Mouse (Mus musculus): Measurements from ENCODE around the gene Fam161a. TPM values are rescaled to one million over a fixed set of nuclear protein-coding genes. Genes with fewer than 3 reads are reported as not detected.
"Not testable (repeated sequence)": the region's sequence is repeated elsewhere in the genome, so short reads cannot be mapped to it uniquely, and the experiment has no call there.

Gene Fam161a
- polyA plus RNA-seq, 1 experiment, result 6.9 TPM

DNA sequence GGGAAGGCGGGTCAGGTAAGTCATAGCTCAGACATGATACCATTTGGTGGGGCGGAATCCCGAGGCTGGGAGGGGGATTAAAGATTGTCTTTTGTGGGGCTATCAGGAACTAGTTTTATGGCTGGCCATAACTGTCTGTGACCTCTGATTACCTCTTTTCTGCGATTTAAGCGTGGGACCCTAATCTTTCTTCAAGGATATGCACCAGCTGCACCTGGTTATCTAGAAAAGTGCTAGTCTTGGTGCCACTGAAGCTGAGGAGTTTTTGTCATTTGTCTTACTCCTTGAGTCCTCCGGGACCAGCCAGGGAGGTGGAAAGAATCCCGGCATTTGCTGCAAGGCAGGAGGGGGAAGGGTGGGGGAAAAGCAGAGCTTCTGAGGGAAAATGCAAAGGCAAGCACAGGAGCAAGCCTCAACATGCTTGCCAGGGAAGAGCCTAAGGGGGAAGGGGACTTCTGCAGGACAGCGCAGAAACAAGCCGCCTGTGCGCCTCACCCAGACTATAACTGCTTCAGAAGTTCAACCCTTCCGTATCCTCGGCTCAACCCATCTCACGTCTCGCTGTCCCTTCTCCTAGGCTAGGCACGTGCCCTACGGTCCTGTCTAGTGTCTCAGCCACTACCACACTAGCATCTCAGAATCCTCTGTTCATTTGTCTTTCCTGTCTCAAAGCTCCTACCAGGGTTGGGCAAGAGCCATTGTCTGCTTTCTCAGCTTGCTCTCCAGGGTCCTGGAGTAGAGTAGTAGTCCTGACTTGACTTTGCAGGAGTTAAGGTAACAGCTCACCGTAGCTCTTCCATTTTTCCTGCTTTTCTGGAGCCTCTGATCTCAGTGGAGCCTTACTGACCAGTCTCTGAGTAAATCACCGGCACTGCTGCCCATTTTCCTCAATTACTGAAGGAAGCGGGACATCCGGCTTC is 40.6 kb downstream of the Fam161a start:
- Histone ChIP-seq H3K4me3 (replicated peaks; ENCODE audit: control insufficient read depth, low read depth, low read length) (no peak overlapping the region), H3K4me1 (ENCODE audit: control insufficient read depth, insufficient read depth, low read length) (no peaks in the 10 kb centered on the region; the same call in 1 of the 2 replicates), H3K27ac (ENCODE audit: control insufficient read depth, insufficient read depth, low read depth, low read length, poor library complexity) (no peak overlapping the region)
- 28% methylated on average over 20 of the region's 20 CpGs for WGBS
- no peak for TF ChIP-seq CTCF (IDR thresholded peaks at IDR 0.05; ENCODE audit: control insufficient read depth, insufficient read depth, low read length)
- TF ChIP-seq POLR2A (IDR thresholded peaks at IDR 0.05; ENCODE audit: borderline replicate concordance, control insufficient read depth, low read depth, low read length), result no peak

GRCm38 (mm10) chr11:23049642-23050041 is 42.3 kb downstream of the Fam161a start:
- H3K4me3 ChIP-seq (replicated peaks; ENCODE audit: control insufficient read depth, low read depth, low read length), result no peak overlapping the region
- no peak overlapping the region for H3K27ac ChIP-seq (ENCODE audit: control insufficient read depth, insufficient read depth, low read depth, low read length, poor library complexity)
- H3K4me1 ChIP-seq (ENCODE audit: control insufficient read depth, insufficient read depth, low read length), result no peaks in the 10 kb centered on the region; the same call in 1 of the 2 replicates
- TF ChIP-seq CTCF (IDR thresholded peaks at IDR 0.05; ENCODE audit: control insufficient read depth, insufficient read depth, low read length), result no peak
- no peak for TF ChIP-seq POLR2A (IDR thresholded peaks at IDR 0.05; ENCODE audit: borderline replicate concordance, control insufficient read depth, low read depth, low read length)

DNA sequence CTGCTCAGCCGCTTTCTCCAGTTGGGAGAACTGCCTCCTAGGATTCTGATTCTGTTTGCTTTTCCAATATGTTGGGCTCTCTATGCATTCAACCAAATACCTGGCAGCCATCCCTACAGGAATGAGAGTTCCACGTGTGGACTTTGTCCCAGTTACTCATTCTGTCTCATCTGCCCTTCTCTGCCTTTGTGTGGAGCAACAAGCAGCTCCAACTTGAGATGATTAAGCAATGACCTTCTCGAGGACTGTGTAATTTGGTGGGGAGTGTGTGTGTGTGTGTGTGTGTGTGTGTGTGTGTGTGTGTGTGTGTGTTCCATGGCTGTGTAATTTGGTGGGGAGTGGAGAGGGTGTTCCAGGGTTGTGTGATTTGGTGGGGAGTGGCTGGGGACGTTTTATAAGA is 45.0 kb downstream of the Fam161a start:
- 48% methylated on average over 4 of the region's 4 CpGs for WGBS
- no peak for TF ChIP-seq POLR2A (IDR thresholded peaks at IDR 0.05; ENCODE audit: borderline replicate concordance, control insufficient read depth, low read depth, low read length)
- TF ChIP-seq CTCF (IDR thresholded peaks at IDR 0.05; ENCODE audit: control insufficient read depth, insufficient read depth, low read length), result no peak
- Histone ChIP-seq H3K4me3 (replicated peaks; ENCODE audit: control insufficient read depth, low read depth, low read length) (no peak overlapping the region), H3K27ac (ENCODE audit: control insufficient read depth, insufficient read depth, low read depth, low read length, poor library complexity) (no peak overlapping the region), H3K4me1 (ENCODE audit: control insufficient read depth, insufficient read depth, low read length) (no peaks in the 10 kb centered on the region; the same call in 1 of the 2 replicates)

DNA sequence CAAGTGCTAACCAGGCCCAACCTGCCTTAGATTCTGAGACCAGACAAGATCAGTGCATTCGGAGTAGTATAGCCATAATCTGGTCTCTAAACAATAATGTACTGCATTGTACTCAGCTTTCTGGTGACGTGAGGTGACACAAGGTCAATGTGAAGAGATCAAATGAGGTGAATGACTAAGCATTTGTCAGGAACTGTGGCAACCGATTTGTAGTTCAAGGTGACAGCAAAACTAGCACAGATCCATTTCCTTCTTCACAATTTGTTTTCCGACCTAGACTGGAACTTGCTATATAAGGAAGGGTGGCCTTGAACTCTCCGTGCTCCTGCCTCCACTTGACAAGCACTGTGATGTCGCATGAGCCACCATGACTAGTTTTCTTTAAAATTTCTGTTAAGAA is 55.8 kb downstream of the Fam161a start:
- H3K27ac ChIP-seq (ENCODE audit: control insufficient read depth, insufficient read depth, low read depth, low read length, poor library complexity), result no peak overlapping the region
- 36% methylated on average over 6 of the region's 6 CpGs for WGBS

DNA sequence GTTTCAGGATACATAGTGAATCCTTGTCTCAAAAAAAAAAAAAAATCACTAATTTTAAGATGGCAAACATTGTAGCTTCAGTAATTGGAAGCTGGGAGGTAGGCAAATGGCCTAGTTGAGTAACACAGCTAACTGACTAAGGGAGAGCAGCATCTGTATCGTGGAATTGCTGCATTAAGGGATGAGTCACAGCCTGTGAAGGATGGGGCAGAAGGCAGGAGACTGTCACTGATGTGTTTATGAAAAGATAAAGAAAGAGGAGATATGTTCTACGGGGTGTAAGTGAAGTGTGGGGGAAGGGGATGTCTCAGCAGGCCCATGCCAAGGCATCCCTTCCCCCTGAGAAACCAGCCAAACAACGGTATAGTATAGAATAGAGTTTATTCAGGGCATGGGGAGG is 56.5 kb downstream of the Fam161a start:
- Histone ChIP-seq H3K27ac (ENCODE audit: control insufficient read depth, insufficient read depth, low read depth, low read length, poor library complexity) (no peak overlapping the region), H3K4me3 (replicated peaks; ENCODE audit: control insufficient read depth, low read depth, low read length) (no peak overlapping the region), H3K4me1 (ENCODE audit: control insufficient read depth, insufficient read depth, low read length) (no peaks in the 10 kb centered on the region; the same call in 1 of the 2 replicates)
- TF ChIP-seq CTCF (IDR thresholded peaks at IDR 0.05; ENCODE audit: control insufficient read depth, insufficient read depth, low read length) (no peak), POLR2A (IDR thresholded peaks at IDR 0.05; ENCODE audit: borderline replicate concordance, control insufficient read depth, low read depth, low read length) (no peak)
- 60% methylated on average over 3 of the region's 3 CpGs for WGBS

More for the DNA sequence above, 55.8 kb downstream of the Fam161a start:
- no peak overlapping the region for H3K4me3 ChIP-seq (replicated peaks; ENCODE audit: control insufficient read depth, low read depth, low read length)
- no peaks in the 10 kb centered on the region; the same call in 1 of the 2 replicates for H3K4me1 ChIP-seq (ENCODE audit: control insufficient read depth, insufficient read depth, low read length)
- TF ChIP-seq CTCF (IDR thresholded peaks at IDR 0.05; ENCODE audit: control insufficient read depth, insufficient read depth, low read length) (no peak), POLR2A (IDR thresholded peaks at IDR 0.05; ENCODE audit: borderline replicate concordance, control insufficient read depth, low read depth, low read length) (no peak)

DNA sequence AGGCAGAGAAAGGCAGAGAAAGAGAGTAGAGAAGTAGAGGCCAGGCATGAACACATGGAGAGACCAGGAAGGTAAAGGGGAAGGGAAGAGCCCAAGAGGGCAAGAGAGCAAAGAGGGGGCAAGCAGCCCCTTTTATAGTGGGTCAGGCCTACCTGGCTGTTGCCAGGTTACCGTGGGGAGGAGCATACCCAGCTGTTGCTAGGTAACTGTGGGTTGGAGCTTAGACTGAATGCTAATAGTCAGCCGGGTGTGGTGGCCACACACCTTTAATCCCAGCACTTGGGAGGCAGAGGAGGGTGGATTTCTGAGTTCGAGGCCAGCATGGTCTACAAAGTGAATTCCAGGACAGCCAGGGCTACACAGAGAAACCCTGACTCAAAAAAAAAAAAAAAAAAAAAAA is 56.9 kb downstream of the Fam161a start:
- H3K27ac ChIP-seq (ENCODE audit: control insufficient read depth, insufficient read depth, low read depth, low read length, poor library complexity); H3K4me3 ChIP-seq (replicated peaks; ENCODE audit: control insufficient read depth, low read depth, low read length): not testable (repeated sequence)
- 67% methylated on average over 3 of the region's 3 CpGs for WGBS

DNA sequence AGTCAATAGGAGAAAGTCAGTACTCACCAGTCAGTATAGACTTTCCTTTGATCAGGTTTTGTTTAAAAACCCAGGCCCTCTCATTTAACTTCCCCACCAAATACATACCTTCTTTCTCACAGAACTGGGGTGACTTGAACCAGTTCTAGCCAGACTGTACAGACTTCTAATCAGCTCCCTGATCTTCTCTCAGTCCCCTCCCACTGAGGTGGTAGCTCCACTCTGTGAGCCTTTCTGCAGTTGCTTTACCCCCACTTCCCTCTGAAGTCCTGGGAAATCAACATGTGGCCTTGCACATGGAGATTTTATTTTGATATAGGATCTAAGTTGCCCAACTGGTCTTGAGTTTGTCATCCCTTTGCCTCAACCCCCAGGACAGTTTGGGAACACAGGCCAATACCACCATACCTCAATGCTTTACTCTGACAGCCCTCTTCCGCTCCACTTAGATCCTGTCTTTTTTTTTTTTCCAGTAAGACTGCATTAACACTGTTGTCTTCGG is 57.9 kb downstream of the Fam161a start:
- H3K4me1 ChIP-seq (ENCODE audit: control insufficient read depth, insufficient read depth, low read length), result no peaks in the 10 kb centered on the region; the same call in 1 of the 2 replicates
- no peak overlapping the region for H3K4me3 ChIP-seq (replicated peaks; ENCODE audit: control insufficient read depth, low read depth, low read length)
- H3K27ac ChIP-seq (ENCODE audit: control insufficient read depth, insufficient read depth, low read depth, low read length, poor library complexity), result no peak overlapping the region
- WGBS, result 87% methylated on average over 2 of the region's 2 CpGs
- TF ChIP-seq CTCF (IDR thresholded peaks at IDR 0.05; ENCODE audit: control insufficient read depth, insufficient read depth, low read length) (no peak), POLR2A (IDR thresholded peaks at IDR 0.05; ENCODE audit: borderline replicate concordance, control insufficient read depth, low read depth, low read length) (no peak)

More for the DNA sequence above, 56.9 kb downstream of the Fam161a start:
- H3K4me1 ChIP-seq (ENCODE audit: control insufficient read depth, insufficient read depth, low read length), result not testable (repeated sequence)

GRCm38 (mm10) chr11:23067395-23068136 is 60.2 kb downstream of the Fam161a start:
- 1% methylated on average over 49 of the region's 49 CpGs for WGBS
- TF ChIP-seq POLR2A (IDR thresholded peaks at IDR 0.05; ENCODE audit: borderline replicate concordance, control insufficient read depth, low read depth, low read length), result peak; percentile 89; the same call in 1 of the 2 replicates
- TF ChIP-seq CTCF (IDR thresholded peaks at IDR 0.05; ENCODE audit: control insufficient read depth, insufficient read depth, low read length), result peak; percentile 9; the same call in 1 of the 2 replicates
- no peaks in the 10 kb centered on the region; the same call in 1 of the 2 replicates for H3K4me1 ChIP-seq (ENCODE audit: control insufficient read depth, insufficient read depth, low read length)
- peak overlapping the region; percentile 85 for H3K4me3 ChIP-seq (replicated peaks; ENCODE audit: control insufficient read depth, low read depth, low read length)
- peak overlapping the region; percentile 32; the same call in 1 of the 2 replicates for H3K27ac ChIP-seq (ENCODE audit: control insufficient read depth, insufficient read depth, low read depth, low read length, poor library complexity)

Measured in bone marrow, adult 2 months (tissue).